Mouse (Mus musculus): ENCODE results near the gene Slain1. TPM values are rescaled to one million over a fixed set of nuclear protein-coding genes. Genes with fewer than 3 reads are reported as not detected.

Gene Slain1
- polyA plus RNA-seq, 1 experiment = 4.4 TPM

Other genes starting within 250 kb of the Slain1 start
- gene Scel, start 136.9 kb upstream of the Slain1 start, polyA plus RNA-seq (2012; rRNA removed) = not detected in 2 replicates
- 4.7 and 8.9 TPM in 2 replicates for gene Ednrb, start 194.2 kb downstream of the Slain1 start, polyA plus RNA-seq (2012; rRNA removed)

All from large intestine, adult 2 months (tissue).